ENCODE assay signal across 14 mouse cellular contexts in the genomic region with DNA sequence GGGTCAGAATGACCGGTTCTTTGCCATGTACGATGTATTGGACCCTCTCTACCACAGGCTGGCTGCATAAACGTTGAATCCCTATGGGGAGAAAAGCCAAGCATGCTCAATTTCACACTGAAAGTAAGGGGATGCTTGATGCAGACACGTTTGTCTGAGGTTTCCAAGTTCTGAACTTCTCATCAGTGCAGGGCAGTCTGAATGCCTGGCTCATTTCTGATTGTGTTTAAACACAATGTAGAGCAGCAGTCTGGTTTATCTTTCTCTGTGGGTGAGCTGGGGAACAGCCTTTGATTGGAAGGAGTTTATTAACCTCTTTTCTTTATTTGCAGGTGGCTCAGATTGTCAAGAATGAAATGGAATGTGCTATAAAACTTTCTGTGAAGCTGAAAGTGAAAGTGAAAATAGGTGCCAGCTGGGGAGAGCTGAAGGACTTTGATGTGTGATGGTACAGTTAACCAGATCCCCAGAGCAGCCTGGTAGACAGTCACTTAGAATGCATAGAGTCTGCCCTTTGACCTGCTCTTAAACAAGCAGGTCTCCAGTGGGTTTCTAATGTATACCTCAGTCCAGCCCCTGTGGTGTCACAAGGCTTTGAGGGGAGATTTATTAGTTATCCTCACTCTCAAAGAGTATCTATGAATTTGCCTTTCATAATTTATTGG.
A peak's percentile ranks its signal among the peaks of the same experiment; 100 is the strongest.
DNase-seq lines count a peak whose midpoint lies in the region; ATAC-seq lines count a peak whose summit lies in the region.
"Had no signal": no experiment of that assay in that cellular context is flagged by ENCODE, and none has a peak within 500 bp of the region (broad histone marks: within the 10 kb centered on the region; RNA-seq: fewer than 3 reads in every experiment).

No protein-coding gene starts in this region.

- H3K4me2 ChIP-seq in heart, embryonic 16.5 days (ENCODE audit: low read depth, low read length) = no peak overlapping the region
- H3K4me2 ChIP-seq: stomach, embryonic 15.5 days had no signal

- H3K4me3 ChIP-seq in heart, embryonic 16.5 days (ENCODE audit: low read length) = no peak overlapping the region
- H3K4me3 ChIP-seq: erythroblast, embryonic 14.5 days; stomach, embryonic 15.5 days had no signal

- H3K27me3 ChIP-seq in heart, embryonic 16.5 days (ENCODE audit: control insufficient read depth, insufficient read depth, low read length) = no peaks in the 10 kb centered on the region
- H3K27me3 ChIP-seq: stomach, embryonic 15.5 days had no signal

- no peak for DNase-seq in heart, adult 8-10 months (ENCODE audit: low spot score)
- DNase-seq in 3T3-L1 (ENCODE audit: low read depth, low spot score) = peak; percentile 28
- peak; percentile 13 for DNase-seq in NIH3T3 (ENCODE audit: low read depth)
- peak; percentile 80 for DNase-seq in naive thymus-derived CD4-positive, alpha-beta T cell, adult 2 months (ENCODE audit: low read depth)
- DNase-seq in right cerebral cortex, adult 18-20 months = no peak
- no peak for DNase-seq in layer of hippocampus, adult 18-20 months (ENCODE audit: low spot score in 2 of 2)
- no peak for DNase-seq in kidney, adult 8-10 months
- DNase-seq: cerebellum, postnatal 36 days; left cerebral cortex, postnatal 4 days; lung, adult 2 months had no signal

- H3K27ac ChIP-seq in heart, embryonic 16.5 days (ENCODE audit: low read length) = peak overlapping the region; percentile 14; the same call in 1 of the 2 replicates
- H3K27ac ChIP-seq: hindbrain, postnatal 0 days; stomach, embryonic 15.5 days had no signal

- H3K36me3 ChIP-seq in heart, embryonic 16.5 days (ENCODE audit: control insufficient read depth, insufficient read depth) = peaks cover 6% of the 10 kb centered on the region; the same call in 1 of the 2 replicates
- H3K36me3 ChIP-seq: stomach, embryonic 15.5 days had no signal

- no peak overlapping the region for H3K9ac ChIP-seq in heart, embryonic 16.5 days (ENCODE audit: low read length)
- H3K9ac ChIP-seq: stomach, embryonic 15.5 days had no signal

- H3K9me3 ChIP-seq in heart, embryonic 16.5 days (replicated peaks; ENCODE audit: control insufficient read depth, low read length) = no peaks in the 10 kb centered on the region
- H3K9me3 ChIP-seq: stomach, embryonic 15.5 days had no signal

- WGBS in heart, embryonic 16.5 days = 78% methylated on average over 4 of the region's 4 CpGs

- no peak for ATAC-seq in heart, embryonic 16.5 days (replicated peaks; ENCODE audit: extremely low read depth, insufficient read depth, low FRiP score)
- ATAC-seq: hindbrain, postnatal 0 days had no signal

- H3K4me1 ChIP-seq in heart, embryonic 16.5 days (ENCODE audit: control insufficient read depth, insufficient read depth, low read length) = no peaks in the 10 kb centered on the region
- H3K4me1 ChIP-seq: stomach, embryonic 15.5 days had no signal

Comparison
In these comparisons a context has a peak if more than half of its experiments do, and no peak if none do; other contexts are left out.
1. DNase-seq: peak in 3T3-L1 (single experiment), NIH3T3 (single experiment) and naive thymus-derived CD4-positive, alpha-beta T cell, adult 2 months (single experiment); none in heart, adult 8-10 months (single experiment), right cerebral cortex, adult 18-20 months (single experiment), layer of hippocampus, adult 18-20 months (0 of 2) and kidney, adult 8-10 months (0 of 2).